Mouse (Mus musculus) naive thymus-derived CD4-positive, alpha-beta T cell, adult 2 months (primary cell): ENCODE data around the gene Fam76a.
A peak's percentile ranks its signal among the peaks of the same experiment; 100 is the strongest.

Experiments used
- DNase-seq: peaks from one replicate; pipeline ENCODE4 v3.0.0-alpha.2; 2011; ENCODE audit warnings: low read depth

Fam76a gene

DNA sequence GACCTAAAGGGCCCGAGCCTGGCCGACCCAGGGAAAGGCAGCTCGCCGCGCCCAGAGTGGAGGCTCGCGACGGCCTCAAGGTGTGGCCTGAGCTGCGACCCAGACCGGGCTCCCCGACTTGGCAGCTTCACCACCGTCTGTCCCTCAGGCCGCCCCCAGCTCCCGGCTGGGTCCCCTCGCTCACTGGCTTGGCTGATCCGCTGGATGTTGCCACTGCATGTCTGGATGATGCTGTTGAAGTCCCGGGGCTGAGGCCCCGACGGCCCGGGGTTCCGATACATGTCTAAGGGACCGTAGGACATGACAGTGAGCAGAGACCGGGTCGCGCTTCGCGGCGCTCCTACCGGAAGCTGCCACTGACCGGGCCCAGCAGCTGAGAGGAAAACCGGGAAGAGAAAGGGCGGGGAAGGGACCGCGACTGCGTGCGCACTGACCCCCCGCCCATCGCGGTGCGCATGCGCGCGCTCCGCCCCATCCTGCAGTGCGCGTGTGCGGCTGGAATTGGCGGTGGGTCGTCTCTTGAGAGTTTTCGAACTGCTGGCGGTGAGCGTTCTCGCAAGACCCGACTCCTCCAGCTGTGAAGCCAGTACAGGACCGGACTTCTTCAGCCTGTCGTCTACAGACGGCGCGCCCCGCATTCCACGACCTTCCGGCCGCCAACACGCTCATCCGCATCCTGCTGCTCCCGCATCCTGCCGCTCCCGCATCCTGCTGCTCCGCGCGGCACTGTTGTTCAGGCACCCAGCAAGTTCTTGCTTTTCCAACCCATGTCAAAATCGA lies 38.1 kb downstream of the Fam76a start, which contains the start of gene Stx12:
TSS of gene Stx12 (minus strand) at position 446 of the 780 bp plus-strand sequence.
- DNase-seq: peak; percentile 86

- DNase-seq: peak; percentile 57
Measured at GRCm38 (mm10) chr4:132883561-132884063, 38.7 kb downstream of the Fam76a start.

GRCm38 (mm10) chr4:132874363-132875097 lies 47.8 kb downstream of the Fam76a start:
- DNase-seq: no peak

- no peak for DNase-seq
Measured at GRCm38 (mm10) chr4:132873481-132874362, 48.6 kb downstream of the Fam76a start.

- no peak for DNase-seq
Measured at GRCm38 (mm10) chr4:132871116-132871515, 51.2 kb downstream of the Fam76a start.

DNA sequence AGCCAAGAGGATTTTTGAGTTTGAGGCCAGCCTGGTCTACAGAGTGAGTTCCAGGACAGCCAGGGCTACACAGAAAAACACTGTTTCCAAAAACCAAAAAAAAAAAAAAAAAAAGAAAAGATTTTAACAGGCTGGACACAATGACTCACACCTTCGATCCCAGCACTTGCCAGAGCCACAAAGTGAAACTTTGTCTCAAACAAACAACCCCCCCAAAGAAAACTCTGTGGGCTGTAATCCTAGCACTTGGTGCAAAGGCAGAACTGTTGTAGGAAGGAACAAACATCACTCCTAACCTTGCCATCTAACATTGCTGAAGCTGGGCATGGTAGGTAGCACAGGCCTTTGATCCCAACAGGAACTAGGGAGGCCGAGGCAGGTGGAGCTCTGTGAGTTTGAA lies 57.5 kb downstream of the Fam76a start:
- no peak for DNase-seq

DNA sequence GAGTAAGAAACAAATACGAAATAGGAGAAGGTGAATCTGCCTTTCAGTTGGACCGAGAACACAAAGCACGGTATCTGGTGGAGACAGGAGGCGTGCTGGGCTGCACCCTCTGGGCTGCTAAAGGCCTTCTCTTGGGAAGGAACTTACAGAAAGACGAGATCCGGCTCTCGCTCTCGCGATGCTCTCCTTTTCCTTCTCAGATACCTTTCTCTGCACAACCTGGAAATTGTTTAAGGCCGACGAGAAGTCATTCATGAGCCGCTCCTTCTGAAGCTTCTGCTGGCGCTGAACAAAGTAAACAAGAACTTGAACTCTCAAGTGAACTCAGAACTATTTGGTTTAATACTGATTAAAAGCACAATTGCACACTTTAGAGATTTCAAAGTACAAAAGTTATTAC lies 59.3 kb downstream of the Fam76a start:
- DNase-seq: no peak

DNA sequence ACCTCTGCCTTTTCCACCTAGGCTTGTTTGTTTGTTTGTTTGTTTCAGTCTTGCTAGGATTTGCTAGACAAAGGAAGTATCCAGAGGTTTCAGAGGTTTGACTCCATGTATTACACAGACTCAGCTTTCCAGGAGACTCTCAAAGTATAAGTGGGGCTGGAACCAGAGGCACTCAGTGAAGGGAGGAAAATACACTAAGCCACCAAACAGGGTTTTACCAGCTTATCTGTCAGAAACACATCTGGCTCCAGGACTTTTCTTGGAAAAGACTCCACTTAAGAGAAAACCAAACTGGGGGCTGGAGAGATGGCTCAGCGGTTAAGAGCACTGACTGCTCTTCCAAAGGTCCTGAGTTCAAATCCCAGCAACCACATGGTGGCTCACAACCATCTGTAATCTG lies 61.5 kb downstream of the Fam76a start:
- DNase-seq: no peak
